Mouse (Mus musculus) heart, postnatal 0 days (tissue): ENCODE data around the gene Rspo4. TPM values are rescaled to one million over a fixed set of nuclear protein-coding genes. Genes with fewer than 3 reads are reported as not detected.

Source experiments
- ATAC-seq: fragments of 200-750 bp; cut with Nextera tagmentation; 2 replicates; pipeline ENCODE4 v1.8.0; 2017; ENCODE audit warnings: low read depth, moderate number of reproducible peaks, moderate library complexity; ENCODE audit not compliant: insufficient read depth
- DNase-seq: peaks from one replicate; pipeline ENCODE4 v3.0.0-alpha.2; 2016; ENCODE audit warnings: low spot score
- H3K27ac ChIP-seq: fragments of 300-500 bp; sonication (generic); 2 replicates; pipeline ENCODE4 v1.5.1; 2014; ENCODE audit warnings: low read depth, mild to moderate bottlenecking
- H3K27me3 ChIP-seq: fragments of 300-500 bp; sonication (generic); 2 replicates; pipeline ENCODE4 v1.6.1; 2014; ENCODE audit warnings: low read length, mixed read lengths; ENCODE audit not compliant: control insufficient read depth, insufficient read depth
- H3K36me3 ChIP-seq: fragments of 300-500 bp; sonication (generic); replicated peaks from 2 replicates; pipeline ENCODE4 v1.6.1; 2014; ENCODE audit warnings: low read length, mixed read lengths; ENCODE audit not compliant: control insufficient read depth, insufficient read depth
- H3K4me1 ChIP-seq: fragments of 300-500 bp; sonication (generic); 2 replicates; pipeline ENCODE4 v1.6.1; 2014; ENCODE audit warnings: antibody characterized with exemption; ENCODE audit not compliant: control insufficient read depth, insufficient read depth
- H3K4me2 ChIP-seq: fragments of 300-500 bp; sonication (generic); 2 replicates; pipeline ENCODE4 v1.6.1; 2014; ENCODE audit warnings: low read depth, mild to moderate bottlenecking, low read length, moderate library complexity
- H3K4me3 ChIP-seq: fragments of 300-500 bp; sonication (generic); 2 replicates; pipeline ENCODE4 v1.5.1; 2014; ENCODE audit warnings: low read depth, low read length
- H3K9ac ChIP-seq: fragments of 300-500 bp; sonication (generic); replicated peaks from 2 replicates; pipeline ENCODE4 v1.6.1; 2014; ENCODE audit warnings: low read depth, low read length, mixed read lengths
- H3K9me3 ChIP-seq: fragments of 300-500 bp; sonication (generic); replicated peaks from 2 replicates; pipeline ENCODE4 v1.6.1; 2016; ENCODE audit warnings: low read length; ENCODE audit not compliant: control insufficient read depth
- CTCF ChIP-seq: IDR thresholded peaks from 2 replicates; pipeline ENCODE4 v1.5.1; 2016; ENCODE audit warnings: antibody characterized with exemption, control low read depth, low read depth
- EP300 ChIP-seq: IDR thresholded peaks from 2 replicates; pipeline ENCODE4 v1.6.1; 2016; ENCODE audit warnings: antibody characterized with exemption, low read depth
- WGBS: fragments of 180-500 bp; shearing (Covaris S2); extraction: QIAGEN DNeasy Blood & Tissue Kit; methylation state at CpG from one replicate; pipeline ENCODE4 v1.1.7; 2014; 5-methylcytosine and 5-hydroxymethylcytosine counted together
- polyA plus RNA-seq: library from polyadenylated mRNA; unstranded; fragments of >200 nt; fragmentation: Nextera tagmentation; extraction: Ambion mirVana; gene quantifications from 2 replicates; pipeline ENCODE4 v1.2.1, GENCODE M21; 2015
- total RNA-seq: library from RNA; depleted of rRNA; stranded (reverse); fragments of >200 nt; gene quantifications from 2 replicates; pipeline ENCODE4 v1.2.3, GENCODE M21; 2014; ENCODE audit warnings: low replicate concordance

Rspo4 gene
- total and polyA plus RNA-seq, 2 experiments from 2014 or later = not detected

GRCm38 (mm10) chr2:151868196-151868595, 25.5 kb downstream of the Rspo4 start:
- H3K9me3 ChIP-seq = no peaks in the 10 kb centered on the region
- no peak overlapping the region for H3K4me3 ChIP-seq
- TF ChIP-seq CTCF (no peak), EP300 (no peak)
- H3K27me3 ChIP-seq = peaks cover 4% of the 10 kb centered on the region
- ATAC-seq (no peak), DNase-seq (no peak)
- H3K9ac ChIP-seq = no peak overlapping the region
- no peaks in the 10 kb centered on the region for H3K4me1 ChIP-seq
- no peak overlapping the region for H3K4me2 ChIP-seq
- H3K36me3 ChIP-seq = no peaks in the 10 kb centered on the region
- 73% methylated on average over 8 of the region's 8 CpGs for WGBS
- no peak overlapping the region for H3K27ac ChIP-seq

DNA sequence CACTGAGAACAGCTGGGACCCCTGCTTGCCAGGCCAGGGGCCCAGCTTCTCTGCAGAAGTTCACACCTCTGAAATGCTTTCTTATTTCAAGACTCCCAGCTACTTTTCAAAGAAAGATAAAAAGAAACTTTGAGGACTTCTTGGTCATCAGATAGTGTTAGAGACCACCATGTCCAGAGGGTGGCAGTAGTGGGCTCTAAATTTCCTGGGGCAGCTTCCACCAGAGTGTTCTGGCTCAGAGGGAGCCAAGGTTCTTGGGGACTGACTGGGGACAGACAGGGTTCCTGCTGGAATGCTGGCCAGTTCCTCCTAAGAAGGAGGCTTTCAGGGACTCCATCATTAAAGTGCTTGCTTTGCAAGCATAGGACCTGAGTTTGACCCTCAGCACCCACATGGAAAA, 31.8 kb downstream of the Rspo4 start:
- Histone ChIP-seq H3K4me3 (no peak overlapping the region), H3K4me1 (no peaks in the 10 kb centered on the region), H3K9ac (no peak overlapping the region), H3K4me2 (no peak overlapping the region), H3K9me3 (no peaks in the 10 kb centered on the region), H3K27me3 (peaks cover 17% of the 10 kb centered on the region; the same call in 1 of the 2 replicates), H3K36me3 (no peaks in the 10 kb centered on the region), H3K27ac (no peak overlapping the region)
- DNase-seq (no peak), ATAC-seq (no peak)
- TF ChIP-seq CTCF = peak; percentile 29; the same call in 1 of the 2 replicates
- TF ChIP-seq EP300 = no peak

DNA sequence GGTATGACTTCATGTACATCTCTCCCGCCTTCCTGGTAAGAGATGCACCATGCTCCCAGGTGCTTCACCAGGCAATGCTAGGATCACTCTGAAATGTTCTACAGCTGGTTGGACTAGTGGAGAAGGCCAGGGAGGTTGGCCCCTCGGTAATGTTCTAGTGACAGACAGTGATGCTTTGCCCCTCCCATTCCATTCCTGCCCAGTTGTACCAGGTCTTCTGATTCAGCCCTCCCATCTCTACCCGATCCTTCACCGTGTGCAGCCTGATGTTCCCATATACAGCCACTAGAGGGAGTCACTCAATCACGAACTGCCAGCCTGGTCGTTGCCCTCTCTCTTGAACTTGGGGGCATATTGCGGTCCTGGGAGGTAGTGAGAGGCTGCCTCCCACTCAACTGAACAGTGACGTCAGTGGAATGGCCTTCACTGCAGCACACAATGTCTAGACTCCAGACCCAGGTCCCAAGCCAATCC, 33.3 kb downstream of the Rspo4 start:
- TF ChIP-seq EP300 (no peak), CTCF (peak; percentile 91)
- DNase-seq (peak; percentile 51), ATAC-seq (peak; percentile 65)
- no peak overlapping the region for H3K27ac ChIP-seq
- H3K9me3 ChIP-seq = no peaks in the 10 kb centered on the region
- H3K9ac ChIP-seq = no peak overlapping the region
- no peaks in the 10 kb centered on the region for H3K4me1 ChIP-seq
- no peaks in the 10 kb centered on the region for H3K36me3 ChIP-seq
- WGBS = 13% methylated on average over 8 of the region's 8 CpGs
- no peak overlapping the region for H3K4me3 ChIP-seq
- peaks cover 17% of the 10 kb centered on the region; the same call in 1 of the 2 replicates for H3K27me3 ChIP-seq
- no peak overlapping the region for H3K4me2 ChIP-seq

DNA sequence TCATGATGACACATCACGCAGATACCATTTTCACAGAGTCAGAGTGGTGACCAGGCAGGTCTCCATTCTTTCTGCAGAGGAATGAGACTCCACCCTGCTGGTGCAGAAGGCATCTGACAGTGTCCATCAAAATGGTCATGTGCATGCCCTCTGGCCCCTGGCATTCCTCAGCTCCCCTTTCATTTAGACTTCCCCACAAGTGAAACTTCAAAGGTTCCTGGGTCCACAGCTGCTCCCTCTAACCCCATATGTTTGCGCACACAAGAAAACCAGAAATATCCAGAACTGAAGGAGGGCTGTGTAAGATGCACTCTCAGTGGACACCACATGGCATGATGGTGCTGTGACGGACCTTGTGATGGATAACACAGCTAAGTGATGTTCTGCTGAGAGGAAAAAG, 35.9 kb downstream of the Rspo4 start:
- Histone ChIP-seq H3K36me3 (no peaks in the 10 kb centered on the region), H3K27ac (no peak overlapping the region), H3K4me2 (no peak overlapping the region), H3K9ac (no peak overlapping the region), H3K4me3 (no peak overlapping the region), H3K4me1 (no peaks in the 10 kb centered on the region), H3K27me3 (0 out of 2 replicates have a peak, but pooled peaks cover 13% of the 10 kb centered on the region), H3K9me3 (no peaks in the 10 kb centered on the region)
- ATAC-seq (no peak), DNase-seq (no peak)
- no peak for TF ChIP-seq CTCF
- no peak for TF ChIP-seq EP300
- WGBS = 56% methylated on average over 3 of the region's 3 CpGs

DNA sequence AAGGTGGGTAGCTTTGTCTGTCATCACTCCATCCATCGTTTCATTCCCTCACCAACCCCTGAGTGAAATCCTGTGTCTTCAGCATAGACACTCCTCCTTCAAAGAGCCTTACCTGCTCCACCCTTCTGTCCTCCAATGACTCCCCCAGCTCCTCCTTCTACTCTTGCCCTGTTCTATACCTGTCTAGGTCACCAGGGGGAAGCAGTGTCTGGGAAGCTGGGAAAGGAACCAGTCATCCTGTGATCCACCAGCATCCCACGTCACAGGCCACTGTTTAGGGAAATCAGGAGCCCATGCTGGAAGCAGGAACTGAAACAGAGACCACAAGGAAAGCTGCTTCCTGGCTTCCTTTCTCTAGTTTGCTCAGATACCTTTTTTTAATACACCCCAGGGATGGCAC, 37.0 kb downstream of the Rspo4 start:
- 0 out of 2 replicates have a peak, but pooled peaks cover 6% of the 10 kb centered on the region for H3K27me3 ChIP-seq
- no peak overlapping the region for H3K4me2 ChIP-seq
- TF ChIP-seq CTCF (no peak), EP300 (no peak)
- H3K4me1 ChIP-seq = no peaks in the 10 kb centered on the region
- WGBS = 48% methylated on average over 2 of the region's 2 CpGs
- ATAC-seq (no peak), DNase-seq (no peak)
- no peaks in the 10 kb centered on the region for H3K36me3 ChIP-seq
- H3K27ac ChIP-seq = no peak overlapping the region
- H3K9me3 ChIP-seq = no peaks in the 10 kb centered on the region
- H3K9ac ChIP-seq = no peak overlapping the region
- H3K4me3 ChIP-seq = no peak overlapping the region

DNA sequence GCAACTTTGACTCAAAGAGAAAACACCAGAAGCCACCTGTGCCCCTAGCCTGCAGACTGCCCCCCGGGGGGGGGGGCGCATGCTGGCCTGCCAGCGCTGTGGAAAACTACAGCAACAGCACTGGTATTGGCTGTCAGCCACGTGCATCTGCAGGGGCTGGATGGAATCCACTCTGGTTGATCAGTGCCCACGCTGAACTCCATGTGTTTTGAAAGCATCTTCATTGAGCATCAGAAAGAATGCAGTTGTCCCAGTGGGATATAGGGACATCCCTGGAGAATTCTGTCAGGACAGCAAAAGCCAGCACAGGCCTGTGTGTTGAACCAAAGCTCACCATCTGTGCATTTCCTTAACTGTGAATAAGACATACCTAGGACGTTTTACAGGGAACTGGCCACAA, 48.3 kb downstream of the Rspo4 start:
- H3K9me3 ChIP-seq = no peaks in the 10 kb centered on the region
- ATAC-seq = no peak
- TF ChIP-seq EP300 = no peak
- no peak for DNase-seq
- H3K4me3 ChIP-seq = no peak overlapping the region
- no peak overlapping the region for H3K9ac ChIP-seq
- no peaks in the 10 kb centered on the region for H3K27me3 ChIP-seq
- WGBS = 37% methylated on average over 5 of the region's 6 CpGs
- H3K4me1 ChIP-seq = no peaks in the 10 kb centered on the region
- H3K36me3 ChIP-seq = no peaks in the 10 kb centered on the region
- H3K4me2 ChIP-seq = no peak overlapping the region
- H3K27ac ChIP-seq = no peak overlapping the region
